Mouse (Mus musculus) left cerebral cortex, adult 2 months (tissue): ENCODE data around the gene Il5. TPM values are rescaled to one million over a fixed set of nuclear protein-coding genes. Genes with fewer than 3 reads are reported as not detected.

Source experiments
- DNase-seq, 2 experiments: peaks; one replicate each; pipeline ENCODE4 v3.0.0; 2021 to 2022; ENCODE audit warnings: low spot score in 2 of 2, mixed read lengths in 1 of 2; ENCODE audit errors: extremely low spot score in 1 of 2
- H3K27ac ChIP-seq: fragments of 200-600 bp; 2 replicates; pipeline ENCODE4 v1.8.1; 2022
- H3K4me3 ChIP-seq: fragments of 200-600 bp; 2 replicates; pipeline ENCODE4 v1.8.1; 2022
- CTCF ChIP-seq: fragments of 200-600 bp; IDR thresholded peaks from 2 replicates; pipeline ENCODE4 v1.8.1; 2022; ENCODE audit warnings: antibody characterized with exemption, mild to moderate bottlenecking, moderate library complexity
- intact Hi-C: fragments of 180-260 bp; cut with DNase I; formaldehyde crosslinking; loops from one replicate; pipeline ENCODE4 v1.15.1; 2025
- long read RNA-seq, 2 experiments: library from polyadenylated mRNA; stranded (forward); transcript quantifications; one replicate each; pipeline ENCODE4 v2.0.0; 2021; ENCODE audit warnings: borderline mapping rate in 2 of 2
- total RNA-seq, 2 experiments: library from RNA; stranded (reverse); gene quantifications; 2 replicates each; pipeline ENCODE4 v1.2.3; 2021

Gene Il5
- total RNA-seq, result not detected
- long read RNA-seq, experiment 1, result 0 reads
- long read RNA-seq, experiment 2, result 0 reads

DNA sequence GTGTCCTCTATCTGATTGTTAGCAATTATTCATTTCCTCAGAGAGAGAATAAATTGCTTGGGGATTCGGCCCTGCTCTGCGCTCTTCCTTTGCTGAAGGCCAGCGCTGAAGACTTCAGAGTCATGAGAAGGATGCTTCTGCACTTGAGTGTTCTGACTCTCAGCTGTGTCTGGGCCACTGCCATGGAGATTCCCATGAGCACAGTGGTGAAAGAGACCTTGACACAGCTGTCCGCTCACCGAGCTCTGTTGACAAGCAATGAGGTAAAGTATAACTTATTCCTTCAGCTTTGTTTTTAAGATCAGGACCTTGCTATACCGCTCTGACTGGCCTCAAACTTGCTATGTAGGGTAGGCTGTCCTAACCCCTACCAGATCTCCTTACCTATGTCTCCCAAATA lies at the start of gene Il5:
Gene Il5 (plus strand): TSS at position 80 of the 400 bp plus-strand sequence.
- no peak within 1 kb of the TSS for H3K4me3 ChIP-seq
- intact Hi-C loops, result no loop called here
- DNase-seq, result no peak
- TF ChIP-seq CTCF, result no peak
- H3K27ac ChIP-seq, result no peak within 1 kb of the TSS

DNA sequence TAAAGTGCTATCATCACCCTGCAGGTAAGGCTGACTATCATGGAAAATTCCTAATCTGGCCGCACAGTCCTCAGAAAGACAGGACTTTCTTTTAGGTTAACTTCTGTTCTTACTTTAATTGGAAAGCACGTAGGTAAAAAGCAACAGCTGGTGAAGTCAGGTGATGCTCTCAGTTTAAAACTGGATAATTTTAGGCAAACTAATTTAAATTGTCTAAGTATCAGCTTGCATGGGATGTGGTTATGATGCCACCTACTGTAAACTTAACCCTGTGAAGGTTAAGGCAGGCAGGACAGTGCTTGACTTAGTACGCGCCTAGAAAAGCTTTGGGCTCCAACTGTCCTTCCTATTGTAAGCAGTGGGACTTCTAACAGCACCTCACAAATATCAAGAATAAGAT lies 49.2 kb upstream of the Il5 start:
- no peak for TF ChIP-seq CTCF
- intact Hi-C loops, result no loop called here
- Histone ChIP-seq H3K4me3 (no peak overlapping the region), H3K27ac (no peak overlapping the region)
- DNase-seq, result no peak

DNA sequence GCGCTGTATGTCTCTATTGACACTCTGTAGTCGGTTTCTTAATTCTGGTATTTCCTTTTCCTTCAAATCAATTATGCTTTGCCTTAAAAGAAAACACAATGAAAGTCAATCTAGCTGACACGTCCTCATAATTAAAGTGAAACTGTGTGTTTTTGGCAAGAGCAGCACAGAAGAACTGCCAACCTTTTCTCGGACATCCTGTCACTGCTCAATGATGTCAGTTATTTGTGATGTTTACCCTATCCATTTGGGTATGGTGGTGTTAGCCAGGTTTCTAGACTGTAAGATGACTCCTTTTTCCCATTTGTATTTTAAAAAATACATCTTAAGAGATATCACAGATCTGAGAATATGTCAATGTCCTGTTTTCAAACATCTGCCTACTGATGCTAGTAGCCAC lies 40.5 kb upstream of the Il5 start:
- intact Hi-C loops, result no loop called here
- Histone ChIP-seq H3K27ac (no peak overlapping the region), H3K4me3 (no peak overlapping the region)
- DNase-seq, result no peak
- TF ChIP-seq CTCF, result no peak

DNA sequence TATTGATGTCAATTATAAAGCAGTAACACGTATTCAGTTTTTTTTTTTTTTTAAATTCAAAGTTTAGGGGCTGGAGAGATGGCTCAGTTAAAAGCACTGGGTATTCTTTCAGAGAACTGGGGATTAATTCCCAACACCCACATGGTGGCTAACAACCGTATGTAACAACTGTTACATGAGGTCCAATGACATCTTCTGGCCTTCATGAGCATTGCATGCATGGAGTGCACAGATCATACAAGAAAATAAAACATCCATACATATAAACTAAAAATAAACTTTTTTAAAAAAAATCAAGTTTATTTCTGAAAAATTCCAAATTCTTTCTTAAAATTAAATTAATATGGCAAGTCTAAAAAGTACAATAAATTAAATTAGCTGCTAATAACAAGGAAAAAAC lies 38.9 kb upstream of the Il5 start:
- intact Hi-C loops, result no loop called here
- H3K4me3 ChIP-seq, result no peak overlapping the region
- no peak; the same call in 1 of the 2 replicates for TF ChIP-seq CTCF
- no peak for DNase-seq
- H3K27ac ChIP-seq, result no peak overlapping the region

DNA sequence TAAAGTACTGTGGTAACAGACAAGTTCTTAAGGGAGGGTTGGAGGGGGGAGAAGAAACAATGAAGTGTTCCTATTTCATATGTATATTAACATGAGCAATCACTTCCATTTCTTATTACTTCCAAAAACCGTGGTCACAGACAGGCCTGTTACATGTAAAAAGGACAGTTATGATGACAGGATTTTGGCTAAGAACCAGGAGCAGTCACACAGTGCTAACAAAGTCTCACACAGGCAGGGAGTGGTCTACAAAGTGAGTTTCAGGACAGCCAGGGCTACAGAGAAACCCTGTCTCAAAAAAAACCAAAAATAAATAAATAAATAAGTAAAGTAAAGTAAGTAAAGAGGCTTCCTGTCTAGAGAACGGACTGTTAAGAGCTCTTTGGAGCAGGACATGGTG lies 38.4 kb upstream of the Il5 start:
- H3K27ac ChIP-seq, result no peak overlapping the region
- H3K4me3 ChIP-seq, result no peak overlapping the region
- intact Hi-C loops, result no loop called here
- no peak for TF ChIP-seq CTCF
- no peak for DNase-seq

DNA sequence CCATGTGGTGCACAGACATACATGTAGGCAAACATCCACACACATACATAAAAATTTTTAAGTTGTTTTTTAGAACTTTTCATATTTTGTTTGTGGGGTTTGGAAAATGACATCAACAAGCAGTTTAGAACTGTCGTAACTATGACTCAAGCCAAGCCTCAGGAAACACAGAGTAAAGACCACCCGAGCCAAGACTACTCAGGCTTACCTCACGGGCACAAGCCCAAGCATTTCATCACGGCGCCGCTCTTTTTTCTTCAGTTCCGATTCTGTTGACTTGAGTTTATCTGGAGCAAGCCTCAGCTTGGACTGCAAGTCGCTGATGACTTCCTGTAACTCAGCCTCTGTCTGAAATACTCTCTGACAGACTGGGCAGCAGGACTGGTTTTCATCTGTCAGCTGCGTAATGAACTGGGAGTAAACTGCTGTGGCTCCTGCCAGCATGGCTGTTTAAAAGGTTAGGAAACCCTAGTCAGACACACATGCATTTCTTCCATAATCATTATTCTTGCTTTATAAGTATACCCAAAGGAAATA lies 37.5 kb upstream of the Il5 start:
- Histone ChIP-seq H3K4me3 (no peak overlapping the region), H3K27ac (no peak overlapping the region)
- DNase-seq, result no peak
- intact Hi-C loops, result no loop called here
- TF ChIP-seq CTCF, result no peak

DNA sequence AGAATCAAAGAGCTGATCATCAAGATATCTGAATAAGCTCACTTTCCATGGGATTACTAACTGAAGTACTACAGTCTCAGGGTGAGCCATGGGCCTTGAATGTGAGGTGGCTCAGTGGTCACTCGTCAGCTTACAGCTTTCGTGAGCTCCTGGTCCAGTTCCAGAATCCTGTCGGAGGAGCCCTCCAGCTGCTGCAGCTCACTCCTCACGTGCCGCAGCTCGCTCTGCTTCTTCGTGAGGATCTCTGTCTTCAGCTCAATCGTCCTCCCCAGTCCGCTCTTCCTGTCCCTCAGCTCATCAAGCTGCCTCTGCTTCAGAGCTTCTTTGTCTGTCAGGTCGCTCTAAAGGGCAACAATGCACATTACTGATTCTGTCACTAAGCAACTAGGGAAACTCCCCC lies 28.6 kb upstream of the Il5 start:
- H3K27ac ChIP-seq, result no peak overlapping the region
- no peak for DNase-seq
- H3K4me3 ChIP-seq, result peak overlapping the region; percentile 18; the same call in 1 of the 2 replicates
- TF ChIP-seq CTCF, result no peak
- intact Hi-C loops, result no loop called here

DNA sequence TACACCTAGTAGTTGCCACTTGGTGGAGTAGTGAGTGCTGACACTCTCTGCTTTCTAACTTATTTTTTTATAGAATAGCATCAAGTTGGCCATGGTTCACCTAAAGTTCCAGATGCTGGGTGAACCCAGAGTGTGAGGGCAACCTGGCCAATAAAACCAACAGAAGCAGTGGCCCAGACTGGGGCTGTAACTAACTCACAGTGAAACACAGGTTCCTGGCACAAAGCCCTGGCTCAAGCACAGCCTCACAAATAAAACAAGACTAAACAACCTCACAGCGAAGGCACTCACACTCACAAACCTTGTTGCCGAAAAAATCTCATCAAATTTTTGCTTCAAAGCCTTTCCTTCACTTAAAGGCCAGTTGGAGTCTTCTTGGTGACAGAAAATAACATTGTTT lies 22.1 kb upstream of the Il5 start:
- TF ChIP-seq CTCF, result peak; percentile 3; the same call in 1 of the 2 replicates
- intact Hi-C loops, result no loop called here
- no peak overlapping the region for H3K27ac ChIP-seq
- DNase-seq, result no peak
- no peak overlapping the region for H3K4me3 ChIP-seq

DNA sequence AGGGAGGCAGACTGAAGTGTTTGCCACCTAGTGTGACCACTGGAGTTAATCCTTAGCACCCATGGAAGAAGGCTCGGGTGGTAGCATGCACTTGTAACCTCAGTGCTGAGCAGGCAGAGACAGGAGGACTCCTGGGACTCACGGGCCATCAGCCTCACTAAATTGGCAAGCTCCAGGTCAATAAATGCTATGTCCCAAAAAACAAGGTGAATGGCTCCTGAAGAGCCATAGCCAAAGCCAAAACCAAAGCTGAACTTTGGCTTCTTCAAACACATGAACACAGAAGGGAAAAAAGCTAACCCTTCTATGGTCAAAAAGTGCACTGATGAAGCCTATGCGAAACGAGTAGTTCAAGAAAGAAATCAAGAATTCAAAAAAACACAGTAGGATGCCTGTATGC lies 21.2 kb upstream of the Il5 start:
- no peak overlapping the region for H3K27ac ChIP-seq
- H3K4me3 ChIP-seq, result no peak overlapping the region
- TF ChIP-seq CTCF, result no peak
- DNase-seq, result no peak
- intact Hi-C loops, result no loop called here

DNA sequence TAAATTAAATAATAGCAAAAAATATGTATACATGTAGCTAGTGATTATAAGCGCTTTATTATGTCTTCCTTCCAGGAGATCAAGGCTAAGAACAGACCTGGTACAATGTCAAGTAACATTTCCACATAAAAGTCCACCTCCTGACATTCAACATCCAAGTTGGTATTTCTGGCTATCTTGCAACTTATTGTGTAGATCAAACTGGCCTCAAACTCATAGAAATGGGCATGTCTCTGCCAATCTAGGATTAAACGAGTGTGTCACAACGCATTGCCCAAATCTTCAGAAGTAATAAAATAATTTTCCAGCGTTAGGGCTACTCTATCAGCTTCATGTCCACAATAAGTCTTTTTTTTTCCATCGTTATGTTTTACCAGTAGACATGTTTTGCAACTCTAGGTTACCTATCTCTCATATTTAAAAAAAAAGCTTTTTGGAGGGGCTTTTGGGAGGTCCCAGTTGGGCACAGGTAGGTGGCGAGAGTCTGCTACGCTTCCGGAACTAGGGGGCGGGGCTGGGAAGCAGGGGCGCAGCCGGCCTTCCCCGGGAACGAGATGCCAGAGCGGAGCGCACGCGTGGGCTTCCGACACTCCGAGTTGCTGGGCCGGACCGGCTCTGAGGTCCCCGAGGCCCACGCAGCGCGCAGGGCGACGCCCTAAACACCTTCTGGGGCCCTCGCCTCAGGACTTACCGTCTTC lies 14.2 kb upstream of the Il5 start:
- no peak for TF ChIP-seq CTCF

DNA sequence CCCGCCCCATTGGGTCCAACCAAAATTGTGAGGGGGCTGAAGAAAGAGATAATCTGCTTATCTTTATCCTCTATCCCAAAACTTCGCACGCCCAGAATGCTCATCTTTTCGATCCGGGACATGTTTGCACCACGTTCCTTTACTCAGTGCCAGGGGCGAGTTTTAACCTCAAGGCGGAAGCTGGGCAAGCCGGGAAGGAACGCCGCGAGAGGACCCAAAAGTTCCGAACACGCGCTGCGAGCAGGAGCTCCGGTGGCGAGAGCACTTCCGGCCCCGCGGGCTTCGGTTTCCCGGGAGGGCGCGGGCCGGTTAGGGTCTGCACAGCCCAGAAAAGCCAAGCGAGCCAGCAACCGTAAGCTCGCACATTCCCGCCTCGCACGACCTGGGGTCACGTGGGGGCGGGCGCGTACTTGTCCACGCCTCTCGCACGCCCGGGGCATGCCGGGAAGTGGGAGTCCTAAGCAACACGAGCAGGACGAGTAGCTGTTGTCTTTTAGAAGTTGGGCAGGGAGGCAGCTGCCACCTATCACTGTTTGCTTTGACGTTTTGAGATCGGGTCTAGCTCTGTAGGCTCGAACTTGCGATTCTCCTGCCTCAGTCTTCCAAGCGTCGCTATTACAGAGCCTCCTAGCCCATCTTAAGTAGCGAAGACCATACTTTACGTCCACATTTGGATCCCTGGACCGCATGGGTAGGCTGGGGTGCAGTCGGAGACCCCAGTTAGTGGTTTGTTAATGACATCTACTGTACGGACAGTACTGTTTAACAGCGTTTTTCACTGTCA lies 13.5 kb upstream of the Il5 start, which contains the start of gene Rad50:
Gene Rad50 (minus strand): TSS at position 386 of the 784 bp plus-strand sequence.
- TF ChIP-seq CTCF, result no peak
- peak; percentile 90 for DNase-seq
- intact Hi-C loops, result no loop called here
- Histone ChIP-seq H3K4me3 (peak within 1 kb of the TSS; percentile 98), H3K27ac (peak within 1 kb of the TSS; percentile 58)

More for the DNA sequence above, 14.2 kb upstream of the Il5 start:
- peak overlapping the region; percentile 98 for H3K4me3 ChIP-seq
- peak overlapping the region; percentile 58 for H3K27ac ChIP-seq
- DNase-seq, result peak; percentile 15 to 26
- intact Hi-C loops, result no loop called here

DNA sequence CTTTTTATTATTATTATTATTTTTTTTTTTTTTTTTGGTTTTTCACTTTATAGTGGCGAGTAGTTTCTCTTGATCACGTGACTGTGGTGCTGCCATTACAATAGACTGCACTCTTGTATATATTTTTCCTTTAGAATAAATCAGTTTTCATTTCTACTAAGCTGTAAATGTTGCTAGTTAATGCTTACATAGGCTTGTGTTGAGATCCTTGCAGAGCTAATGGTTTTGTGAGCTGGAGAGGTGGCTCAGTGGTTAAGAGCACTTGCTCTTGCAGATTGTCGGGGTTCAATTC lies 12.9 kb upstream of the Il5 start:
- no peak for TF ChIP-seq CTCF
- H3K27ac ChIP-seq, result no peak overlapping the region
- DNase-seq, result no peak
- intact Hi-C loops, result no loop called here
- peak overlapping the region; percentile 98 for H3K4me3 ChIP-seq
